Mouse (Mus musculus) liver, postnatal 0 days (tissue): ENCODE measurements around the gene Sox5. TPM values are rescaled to one million over a fixed set of nuclear protein-coding genes. Genes with fewer than 3 reads are reported as not detected.

ENCODE experiments used
- ATAC-seq: fragments of 200-750 bp; cut with Nextera tagmentation; 2 replicates; pipeline ENCODE4 v1.8.0; 2017; ENCODE audit warnings: mild to moderate bottlenecking, moderate library complexity
- DNase-seq: peaks from one replicate; pipeline ENCODE4 v3.0.0-alpha.2; 2016
- H3K27ac ChIP-seq: fragments of 300-500 bp; sonication (generic); 2 replicates; pipeline ENCODE4 v1.5.1; 2014; ENCODE audit warnings: antibody characterized with exemption, moderate library complexity, mild to moderate bottlenecking, low read depth
- H3K27me3 ChIP-seq: fragments of 300-500 bp; sonication (generic); 2 replicates; pipeline ENCODE4 v1.6.1; 2014; ENCODE audit warnings: low read length, control low read depth, mixed read lengths; ENCODE audit not compliant: insufficient read depth
- H3K36me3 ChIP-seq: fragments of 300-500 bp; sonication (generic); replicated peaks from 2 replicates; pipeline ENCODE4 v1.6.1; 2014; ENCODE audit warnings: mild to moderate bottlenecking, control low read depth, low read length, moderate library complexity, mixed read lengths; ENCODE audit not compliant: insufficient read depth
- H3K4me1 ChIP-seq: fragments of 300-500 bp; sonication (generic); 2 replicates; pipeline ENCODE4 v1.6.1; 2014; ENCODE audit warnings: antibody characterized with exemption, mild to moderate bottlenecking, control low read depth; ENCODE audit not compliant: insufficient read depth
- H3K4me2 ChIP-seq: fragments of 300-500 bp; sonication (generic); 2 replicates; pipeline ENCODE4 v1.6.1; 2014; ENCODE audit warnings: low read depth, mild to moderate bottlenecking, low read length, moderate library complexity, mixed read lengths
- H3K4me3 ChIP-seq: fragments of 300-500 bp; sonication (generic); 2 replicates; pipeline ENCODE4 v1.5.1; 2014; ENCODE audit warnings: low read depth, low read length
- H3K9ac ChIP-seq: fragments of 300-500 bp; sonication (generic); replicated peaks from 2 replicates; pipeline ENCODE4 v1.6.1; 2014; ENCODE audit warnings: mild to moderate bottlenecking, moderate library complexity
- H3K9me3 ChIP-seq: fragments of 300-500 bp; sonication (generic); 2 replicates; pipeline ENCODE4 v1.6.1; 2016; ENCODE audit warnings: mild to moderate bottlenecking, control low read depth, low read length, mixed read lengths
- CTCF ChIP-seq: sonication (generic); IDR thresholded peaks from 2 replicates; pipeline ENCODE4 v1.5.1; 2016; ENCODE audit warnings: antibody characterized with exemption, low read depth
- EP300 ChIP-seq: IDR thresholded peaks from 2 replicates; pipeline ENCODE4 v1.6.1; 2016; ENCODE audit warnings: antibody characterized with exemption, low read depth, mild to moderate bottlenecking
- WGBS: fragments of 180-500 bp; shearing (Covaris S2); extraction: QIAGEN DNeasy Blood & Tissue Kit; methylation state at CpG from one replicate; pipeline ENCODE4 v1.1.7; 2014; ENCODE audit not compliant: insufficient replicate concordance; 5-methylcytosine and 5-hydroxymethylcytosine counted together
- polyA plus RNA-seq: library from polyadenylated mRNA; unstranded; fragments of >200 nt; fragmentation: Nextera tagmentation; extraction: Ambion mirVana; gene quantifications from 2 replicates; pipeline ENCODE4 v1.2.1, GENCODE M21; 2015

The Sox5 gene
- polyA plus RNA-seq, 1 experiment from 2014 or later: 7.5 TPM

DNA sequence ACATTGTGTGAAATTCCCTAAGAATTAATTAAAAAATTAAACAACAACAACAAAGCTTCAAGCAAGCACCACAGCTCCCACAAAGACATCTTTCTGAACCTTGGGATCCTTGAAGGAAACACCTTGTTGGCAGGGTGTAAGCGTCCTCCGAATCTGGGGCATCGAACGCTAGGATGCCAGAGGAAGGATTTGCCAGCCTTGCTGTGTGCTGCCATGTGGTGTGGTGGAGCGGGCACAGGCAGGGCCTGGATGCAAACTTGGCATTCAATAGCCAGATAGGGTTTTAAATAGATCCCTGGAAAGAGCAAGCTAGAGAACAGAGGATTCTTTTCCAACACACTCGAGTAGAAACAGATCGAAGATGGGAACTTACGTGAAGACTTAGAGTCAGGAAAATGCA, 322.3 kb downstream of the Sox5 start:
- Histone ChIP-seq H3K4me1 (no peaks in the 10 kb centered on the region), H3K4me2 (no peak overlapping the region), H3K27me3 (no peaks in the 10 kb centered on the region), H3K9ac (no peak overlapping the region), H3K36me3 (no peaks in the 10 kb centered on the region), H3K4me3 (no peak overlapping the region), H3K27ac (no peak overlapping the region), H3K9me3 (no peaks in the 10 kb centered on the region)
- WGBS: 86% methylated on average over 8 of the region's 8 CpGs
- TF ChIP-seq CTCF: no peak
- TF ChIP-seq EP300: no peak
- DNase-seq: no peak
- no peak for ATAC-seq

DNA sequence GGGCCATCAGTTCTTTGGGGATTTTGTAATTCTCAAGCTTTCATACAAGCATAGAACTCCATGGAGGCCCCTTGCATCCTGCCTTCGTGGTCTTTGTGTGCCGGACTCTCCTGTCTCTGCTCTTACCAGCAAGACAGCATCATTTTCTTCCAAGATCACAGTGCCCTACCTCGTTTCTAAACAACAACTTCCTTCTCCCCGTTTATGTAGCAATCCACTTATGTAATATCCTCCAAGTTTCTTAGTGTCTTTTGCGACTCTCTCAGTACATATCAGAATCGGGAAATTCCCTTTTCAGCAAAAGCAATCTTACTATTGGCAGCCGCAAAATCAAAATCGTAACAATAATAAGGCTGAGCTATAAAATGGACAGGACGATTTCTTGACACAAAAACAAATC, 324.3 kb downstream of the Sox5 start:
- Histone ChIP-seq H3K4me2 (no peak overlapping the region), H3K27me3 (no peaks in the 10 kb centered on the region), H3K27ac (no peak overlapping the region), H3K4me1 (no peaks in the 10 kb centered on the region), H3K36me3 (no peaks in the 10 kb centered on the region), H3K4me3 (no peak overlapping the region), H3K9me3 (no peaks in the 10 kb centered on the region), H3K9ac (no peak overlapping the region)
- DNase-seq (no peak), ATAC-seq (peak; percentile 27; the same call in 1 of the 2 replicates)
- TF ChIP-seq CTCF (no peak), EP300 (no peak)
- 67% methylated on average over 9 of the region's 9 CpGs for WGBS

DNA sequence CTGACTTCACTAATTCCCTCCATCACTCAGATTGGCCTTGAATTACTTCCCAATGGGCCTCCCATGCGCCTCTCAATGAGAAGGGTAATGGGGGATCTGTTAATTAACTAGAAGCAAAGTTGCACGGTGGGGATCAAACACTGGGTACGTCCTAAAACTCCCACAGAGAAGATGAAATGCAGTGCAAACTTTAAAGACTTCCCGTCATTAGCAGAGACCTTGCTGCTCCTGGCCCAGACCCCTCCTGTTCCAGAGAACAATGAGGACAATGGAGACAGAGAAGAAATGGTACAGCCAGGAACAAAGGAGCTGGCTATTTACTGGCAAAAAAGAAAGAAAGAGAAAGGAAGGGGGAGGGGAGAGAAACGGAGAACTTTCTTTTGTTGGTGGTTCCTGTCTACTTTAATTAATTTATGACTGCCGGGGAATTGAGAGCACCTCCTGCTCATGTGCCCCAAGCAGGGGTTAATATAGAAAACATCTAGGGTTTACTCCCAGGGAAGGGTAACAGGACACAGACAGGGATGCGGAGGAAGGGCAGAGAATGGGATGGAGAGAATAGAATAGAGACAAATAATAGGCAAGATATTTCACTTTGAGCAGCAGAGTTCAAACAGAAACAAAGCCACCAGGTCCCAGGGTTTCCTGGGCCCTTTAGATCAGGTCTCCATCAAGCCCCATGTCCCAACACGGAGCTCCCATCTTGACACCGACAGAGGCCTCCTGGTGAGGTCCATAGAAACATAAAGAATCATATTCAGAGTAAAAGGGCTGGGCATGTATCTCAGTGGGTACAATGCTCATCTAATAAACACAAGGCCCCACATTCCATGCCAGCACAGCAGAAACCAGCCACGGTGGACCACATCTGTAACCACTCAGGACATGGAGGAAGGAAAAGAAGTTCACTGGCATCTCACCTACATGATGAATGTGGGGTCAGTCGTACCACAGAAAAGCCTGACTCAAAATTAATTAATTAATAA, 327.2 kb downstream of the Sox5 start:
- Histone ChIP-seq H3K4me3 (no peak overlapping the region), H3K9ac (no peak overlapping the region), H3K27ac (no peak overlapping the region), H3K4me1 (no peaks in the 10 kb centered on the region), H3K27me3 (no peaks in the 10 kb centered on the region), H3K9me3 (no peaks in the 10 kb centered on the region), H3K4me2 (no peak overlapping the region), H3K36me3 (no peaks in the 10 kb centered on the region)
- WGBS: 48% methylated on average over 11 of the region's 11 CpGs
- no peak for TF ChIP-seq EP300
- no peak for TF ChIP-seq CTCF
- no peak for ATAC-seq
- DNase-seq: no peak

DNA sequence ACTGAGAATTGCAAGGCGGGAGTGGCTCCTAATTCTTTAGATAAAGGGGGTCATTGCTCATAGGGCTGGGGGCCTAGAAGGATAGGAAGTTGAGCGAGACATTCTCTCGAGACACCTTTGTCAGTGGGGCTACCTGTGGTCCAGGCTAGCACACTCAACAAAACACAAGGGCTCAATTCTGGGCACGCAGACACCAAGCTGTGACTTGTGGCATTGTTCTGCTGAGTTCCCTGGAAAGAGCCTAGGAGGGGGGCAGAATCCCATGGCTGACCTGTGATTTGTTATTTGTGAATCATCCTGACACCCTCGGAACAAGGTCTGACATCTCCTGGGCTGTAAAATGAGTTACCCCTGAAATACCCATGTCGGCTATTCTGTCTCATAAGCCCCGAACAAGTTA, 328.2 kb downstream of the Sox5 start:
- DNase-seq (no peak), ATAC-seq (no peak)
- Histone ChIP-seq H3K27ac (no peak overlapping the region), H3K9me3 (no peaks in the 10 kb centered on the region), H3K4me2 (no peak overlapping the region), H3K9ac (no peak overlapping the region), H3K4me3 (no peak overlapping the region), H3K4me1 (no peaks in the 10 kb centered on the region), H3K36me3 (no peaks in the 10 kb centered on the region), H3K27me3 (no peaks in the 10 kb centered on the region)
- no peak for TF ChIP-seq CTCF
- TF ChIP-seq EP300: no peak
- 69% methylated on average over 7 of the region's 7 CpGs for WGBS

DNA sequence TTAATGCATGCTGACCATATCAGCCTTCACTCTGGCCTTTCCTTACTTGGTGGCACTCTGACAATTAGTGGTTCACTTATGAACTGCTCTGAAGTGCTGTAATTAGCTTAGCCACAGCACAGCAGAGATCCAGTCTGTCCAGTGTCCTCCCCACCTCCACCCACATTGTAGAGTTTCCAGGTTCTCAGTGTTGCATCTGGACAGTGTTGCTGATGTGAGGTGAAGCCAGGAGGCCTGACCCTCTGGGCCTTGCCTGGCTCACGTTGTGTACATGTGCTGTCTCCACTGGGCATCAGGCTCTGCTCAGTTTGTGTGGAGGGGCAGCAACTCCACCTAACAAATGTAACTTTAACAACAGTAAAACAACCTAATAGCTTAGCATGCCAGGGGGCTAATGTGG, 328.6 kb downstream of the Sox5 start:
- H3K9ac ChIP-seq: no peak overlapping the region
- no peak overlapping the region for H3K4me3 ChIP-seq
- H3K4me2 ChIP-seq: no peak overlapping the region
- no peaks in the 10 kb centered on the region for H3K36me3 ChIP-seq
- no peaks in the 10 kb centered on the region for H3K4me1 ChIP-seq
- 70% methylated on average over 1 of the region's 1 CpGs for WGBS
- no peaks in the 10 kb centered on the region for H3K27me3 ChIP-seq
- no peaks in the 10 kb centered on the region for H3K9me3 ChIP-seq
- H3K27ac ChIP-seq: no peak overlapping the region
- DNase-seq (no peak), ATAC-seq (no peak)
- TF ChIP-seq EP300 (no peak), CTCF (no peak)

DNA sequence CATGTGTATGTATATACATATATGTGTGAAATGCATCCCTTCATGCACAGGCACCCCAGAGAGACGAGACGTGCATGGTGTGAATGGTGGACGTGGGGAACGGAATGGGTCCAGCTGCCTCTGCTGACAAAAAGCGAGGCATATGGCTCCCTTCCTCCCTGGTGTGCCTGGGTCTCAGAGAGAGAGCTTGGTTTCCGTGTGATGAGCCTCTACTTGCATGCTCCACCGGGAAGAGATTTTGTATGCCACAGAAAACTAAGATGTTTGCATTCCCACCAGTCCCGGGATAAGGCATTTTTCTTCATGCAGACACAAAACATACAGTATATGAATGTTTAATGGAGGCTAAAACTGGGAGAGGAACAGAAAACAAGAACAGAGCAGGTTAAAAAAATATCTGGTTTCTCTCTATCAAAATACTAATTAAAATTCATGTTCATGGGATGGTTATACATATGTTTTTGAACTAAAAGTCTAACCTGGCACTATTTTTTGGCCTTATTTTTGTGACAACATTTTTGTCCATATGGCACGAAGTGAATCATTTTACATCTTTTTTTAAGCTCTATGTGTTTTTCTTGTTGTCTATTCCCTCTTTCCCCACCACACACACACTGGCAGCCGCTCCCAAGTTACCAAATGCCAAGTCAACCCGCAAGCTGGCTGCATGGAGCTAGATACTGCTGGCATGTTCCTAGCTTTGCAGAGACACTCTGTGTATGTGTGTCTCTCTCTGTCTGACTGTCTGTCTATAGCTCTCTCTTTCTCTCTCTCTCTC, 329.4 kb downstream of the Sox5 start:
- no peaks in the 10 kb centered on the region for H3K9me3 ChIP-seq
- no peak for ATAC-seq
- TF ChIP-seq CTCF (no peak), EP300 (no peak)
- H3K4me2 ChIP-seq: no peak overlapping the region
- no peak for DNase-seq
- H3K4me1 ChIP-seq: no peaks in the 10 kb centered on the region
- no peak overlapping the region for H3K9ac ChIP-seq
- no peak overlapping the region for H3K27ac ChIP-seq
- H3K4me3 ChIP-seq: no peak overlapping the region
- WGBS: 78% methylated on average over 11 of the region's 11 CpGs
- no peaks in the 10 kb centered on the region for H3K36me3 ChIP-seq
- no peaks in the 10 kb centered on the region for H3K27me3 ChIP-seq
